Mouse (Mus musculus) lung, adult 2 months (tissue): Measurements from ENCODE around the gene Ngfr. TPM values are rescaled to one million over a fixed set of nuclear protein-coding genes. Genes with fewer than 3 reads are reported as not detected.
"Not testable (repeated sequence)": the region's sequence is repeated elsewhere in the genome, so short reads cannot be mapped to it uniquely, and the experiment has no call there.

Experiments used
- DNase-seq: peaks from one replicate; pipeline ENCODE4 v3.0.0; 2022
- H3K4me1 ChIP-seq: fragments of 200-500 bp; 2 replicates; pipeline ENCODE4 v1.6.1; 2011; ENCODE audit warnings: low read length; ENCODE audit not compliant: control insufficient read depth, insufficient read depth
- H3K4me3 ChIP-seq: fragments of 200-500 bp; replicated peaks from 2 replicates; pipeline ENCODE3; 2011; ENCODE audit warnings: low read depth, mild to moderate bottlenecking, control low read depth, low read length; ENCODE audit errors: extremely low read depth
- CTCF ChIP-seq: fragments of 200-500 bp; IDR thresholded peaks from 2 replicates; pipeline ENCODE4 v1.5.1; 2011; ENCODE audit warnings: mild to moderate bottlenecking, low read length, control low read depth; ENCODE audit not compliant: insufficient read depth
- POLR2A ChIP-seq: fragments of 200-500 bp; IDR thresholded peaks from 2 replicates; pipeline ENCODE4 v1.6.1; 2011; ENCODE audit warnings: low read depth, mild to moderate bottlenecking, control low read depth, low read length, borderline replicate concordance; ENCODE audit errors: extremely low read depth
- WGBS: fragments of 180-500 bp; shearing (Covaris S2); methylation state at CpG from one replicate; pipeline ENCODE4 v1.1.7; 2018; 5-methylcytosine and 5-hydroxymethylcytosine counted together
- polyA plus RNA-seq: library from polyadenylated mRNA; depleted of rRNA; stranded (reverse); fragments of >200 nt; gene quantifications from 2 replicates; pipeline ENCODE4 v1.2.3, GENCODE M21; 2012

Gene Ngfr
- polyA plus RNA-seq, 1 experiment: 1.9 TPM

DNA sequence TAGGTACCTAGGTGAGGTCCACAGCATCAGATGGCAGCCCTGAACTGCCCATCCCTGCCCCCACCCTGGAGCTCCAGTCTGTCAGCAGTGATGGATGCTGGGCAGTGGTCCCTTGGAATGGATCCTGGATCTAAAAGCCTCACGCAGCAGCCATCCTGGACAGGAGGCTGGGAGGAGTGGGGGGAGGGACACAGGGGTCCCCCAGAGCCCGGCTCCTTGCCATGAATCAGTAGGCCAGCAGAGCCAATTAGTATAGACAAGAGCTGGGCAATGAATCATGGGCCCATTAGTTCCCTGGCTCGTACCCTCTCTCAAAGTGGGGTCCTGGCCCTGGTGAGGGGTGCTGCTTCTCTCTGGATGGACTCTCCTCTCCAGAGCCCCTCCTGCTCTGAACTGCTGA is 31.5 kb upstream of the Ngfr start:
- 76% methylated on average over 3 of the region's 3 CpGs for WGBS
- H3K4me1 ChIP-seq: no peaks in the 10 kb centered on the region
- H3K4me3 ChIP-seq: no peak overlapping the region
- DNase-seq: no peak
- TF ChIP-seq POLR2A (no peak), CTCF (no peak)

DNA sequence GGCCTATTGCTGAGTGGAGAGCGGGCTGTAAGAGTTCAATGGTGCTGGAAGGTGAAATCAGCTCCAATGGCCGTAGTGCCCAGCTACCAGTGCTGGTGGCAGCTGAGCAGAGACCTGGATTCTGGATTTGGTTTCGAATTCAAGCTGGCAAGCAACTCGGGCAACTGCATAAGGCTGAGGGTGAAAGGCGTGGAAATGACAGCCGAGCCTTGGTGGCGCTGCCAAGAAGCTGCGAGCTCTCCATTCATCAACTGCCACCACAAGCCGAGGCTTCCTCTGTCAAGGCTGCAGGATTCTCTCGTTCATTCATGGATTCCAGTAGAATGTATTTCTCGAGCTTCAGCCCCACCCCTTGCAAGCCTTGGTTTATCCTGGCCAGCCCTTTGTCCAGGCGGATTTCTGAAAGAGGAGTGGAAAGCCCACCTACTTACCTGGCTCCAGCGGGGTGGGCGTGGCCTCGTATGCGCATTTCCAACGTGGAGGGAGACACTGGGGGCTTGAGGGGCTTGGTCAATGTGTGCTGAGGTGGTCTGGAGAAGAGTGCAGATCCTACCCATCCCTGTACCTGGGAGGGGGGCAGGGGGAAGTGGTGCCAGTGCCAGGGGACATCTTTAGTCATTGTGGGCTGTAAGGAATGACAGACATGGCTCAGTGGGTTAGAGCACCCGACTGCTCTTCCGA is 30.4 kb upstream of the Ngfr start:
- Histone ChIP-seq H3K4me3 (no peak overlapping the region), H3K4me1 (no peaks in the 10 kb centered on the region)
- DNase-seq: no peak
- TF ChIP-seq CTCF (no peak), POLR2A (no peak)
- 37% methylated on average over 19 of the region's 19 CpGs for WGBS

DNA sequence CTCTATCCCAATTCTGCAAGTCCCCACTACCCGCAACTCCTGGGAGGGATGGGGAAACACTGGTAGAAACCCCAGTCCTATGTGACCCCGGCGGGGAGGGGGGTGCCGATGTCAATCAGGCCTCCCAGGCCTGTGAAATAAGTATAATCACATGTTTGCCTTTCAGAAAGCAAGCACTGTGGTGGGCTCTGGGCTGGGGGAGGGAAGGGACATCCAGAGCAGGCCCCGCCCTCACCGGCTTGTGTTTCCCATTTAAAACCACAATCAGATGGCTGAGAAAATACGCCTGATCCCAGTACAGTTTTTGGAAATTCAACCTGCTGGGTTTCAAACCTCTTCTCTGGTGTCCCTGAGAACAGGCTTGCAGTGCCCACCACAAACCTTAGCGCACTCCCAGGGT is 27.2 kb upstream of the Ngfr start:
- no peaks in the 10 kb centered on the region for H3K4me1 ChIP-seq
- TF ChIP-seq CTCF (no peak), POLR2A (no peak)
- no peak overlapping the region for H3K4me3 ChIP-seq
- no peak for DNase-seq
- WGBS: 83% methylated on average over 8 of the region's 8 CpGs

DNA sequence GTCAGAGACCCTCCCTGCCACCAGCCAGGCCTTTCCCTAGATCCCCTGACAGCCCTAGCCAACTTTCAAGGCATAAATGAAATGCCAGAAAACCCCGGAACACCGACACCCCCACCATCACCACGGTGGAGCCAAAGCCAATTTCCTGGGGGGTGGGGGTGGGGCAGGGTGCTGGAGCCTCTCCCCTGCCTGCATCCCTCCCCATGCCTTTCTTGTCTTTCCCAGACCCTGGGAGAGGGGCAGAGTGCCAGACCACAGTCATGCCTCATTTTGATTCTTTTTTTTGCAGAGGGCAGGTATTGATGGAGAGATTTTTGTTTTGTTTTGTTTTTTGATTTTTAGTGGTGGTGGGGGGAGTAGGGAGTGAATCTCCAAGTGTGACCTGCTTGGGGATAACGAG is 23.7 kb upstream of the Ngfr start:
- no peak for TF ChIP-seq CTCF
- TF ChIP-seq POLR2A: no peak
- Histone ChIP-seq H3K4me1 (no peaks in the 10 kb centered on the region), H3K4me3 (no peak overlapping the region)
- DNase-seq: no peak
- WGBS: 42% methylated on average over 4 of the region's 4 CpGs

DNA sequence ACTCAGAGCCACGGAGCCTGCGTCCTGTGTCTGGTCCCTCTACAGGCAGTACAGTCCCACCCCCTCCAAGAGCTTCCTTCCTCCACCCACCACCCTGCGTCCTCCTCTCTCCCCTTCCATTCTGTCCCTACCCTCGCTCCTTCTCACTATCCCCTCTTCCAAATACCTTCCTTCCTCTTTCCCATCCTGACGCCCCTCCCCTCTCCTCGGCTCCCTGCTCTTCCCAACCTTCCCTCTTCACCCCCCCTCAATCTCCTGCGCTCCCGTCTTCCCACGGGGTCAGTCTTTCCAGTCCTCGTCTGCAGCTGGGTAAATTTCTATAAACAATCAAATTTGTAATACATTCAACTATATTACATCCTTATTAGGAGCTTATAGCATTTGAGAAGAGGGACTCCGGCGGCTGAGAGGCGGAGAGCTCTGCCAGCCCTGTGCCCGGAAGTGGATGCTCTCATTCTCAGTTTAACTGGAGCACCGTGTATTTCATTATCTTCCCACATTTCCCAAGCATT is 22.9 kb upstream of the Ngfr start:
- TF ChIP-seq POLR2A: no peak
- no peak for TF ChIP-seq CTCF
- H3K4me3 ChIP-seq: no peak overlapping the region
- WGBS: 16% methylated on average over 15 of the region's 15 CpGs
- H3K4me1 ChIP-seq: no peaks in the 10 kb centered on the region
- no peak for DNase-seq

DNA sequence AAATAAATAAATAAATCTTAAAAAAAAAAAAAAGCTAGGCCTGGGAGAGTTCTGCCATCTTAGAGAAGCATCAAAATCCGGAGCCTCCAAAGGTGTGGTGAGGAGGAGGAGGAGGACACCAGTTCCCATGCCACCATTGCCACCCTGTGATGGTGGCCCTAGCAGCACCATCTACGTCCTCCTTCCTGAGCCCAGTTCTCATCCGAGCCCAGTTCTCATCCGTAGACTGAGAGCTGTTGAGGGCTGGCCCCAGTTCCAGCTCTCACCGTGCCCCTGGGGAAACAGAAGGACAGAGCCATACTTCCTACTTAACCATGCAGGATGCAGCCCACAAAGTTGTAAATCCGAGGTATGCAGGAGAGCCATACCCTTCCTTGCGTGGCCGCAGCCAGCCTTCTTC is 22.4 kb upstream of the Ngfr start:
- Histone ChIP-seq H3K4me3 (no peak overlapping the region), H3K4me1 (no peaks in the 10 kb centered on the region)
- TF ChIP-seq POLR2A (no peak), CTCF (no peak)
- no peak for DNase-seq
- 41% methylated on average over 8 of the region's 8 CpGs for WGBS

DNA sequence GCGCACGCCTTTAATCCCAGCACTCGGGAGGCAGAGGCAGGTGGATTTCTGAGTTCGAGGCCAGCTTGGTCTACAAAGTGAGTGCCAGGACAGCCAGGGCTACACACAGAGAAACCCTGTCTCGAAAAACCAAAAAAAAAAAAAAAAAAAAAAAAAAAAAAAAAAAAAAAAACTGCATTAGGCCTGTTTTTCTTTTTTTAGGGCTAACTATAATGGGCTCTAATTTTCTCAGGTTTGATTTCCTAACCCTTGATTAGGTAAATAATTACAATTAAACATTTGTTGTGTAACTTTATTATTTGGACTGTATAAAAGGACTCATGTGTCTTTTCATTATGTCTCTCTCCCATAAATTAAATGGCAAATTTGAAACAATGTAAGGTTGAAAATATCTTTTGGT is 19.8 kb upstream of the Ngfr start:
- WGBS: 95% methylated on average over 4 of the region's 5 CpGs
- not testable (repeated sequence) for H3K4me3 ChIP-seq, H3K4me1 ChIP-seq, DNase-seq

DNA sequence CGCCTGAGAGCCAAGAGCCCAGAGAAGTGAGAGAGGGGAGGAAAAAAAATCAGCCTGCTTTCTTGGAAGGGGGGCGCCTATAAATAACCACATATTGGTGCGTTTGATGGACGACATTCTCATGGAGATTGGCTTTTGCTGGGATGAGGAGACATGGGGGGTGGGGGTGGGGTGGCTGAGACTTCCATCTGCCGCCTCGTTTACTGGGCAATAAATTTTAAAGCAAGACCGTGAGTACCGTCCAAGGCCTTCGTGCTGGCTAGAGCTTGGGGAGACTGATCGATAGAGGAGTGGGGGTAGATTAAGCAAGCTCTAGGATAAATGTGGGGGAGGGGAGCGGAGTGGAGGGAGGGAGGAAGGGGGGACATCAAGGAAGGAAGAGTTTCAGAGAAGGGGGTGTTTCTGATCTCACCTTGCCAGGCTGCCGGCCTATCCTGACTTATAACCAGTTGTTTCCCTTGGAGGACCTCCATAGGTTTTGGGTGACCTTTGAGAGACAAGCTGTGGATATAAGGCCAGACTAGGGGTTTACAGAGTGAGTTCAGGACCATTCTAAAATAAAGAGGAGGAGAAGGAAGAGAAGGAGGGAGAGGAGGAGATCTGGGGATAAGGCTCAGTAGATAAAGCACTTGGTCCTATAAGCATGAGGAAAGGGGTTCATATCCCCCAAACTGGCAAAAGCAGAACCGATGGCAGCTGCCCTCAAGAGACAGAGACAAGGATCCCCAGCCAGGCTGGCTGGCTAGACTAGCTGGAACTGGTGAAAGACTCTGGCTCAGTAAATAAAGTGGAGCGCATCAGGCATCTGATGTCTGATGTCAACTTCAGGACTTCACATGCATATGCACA is 10.9 kb upstream of the Ngfr start:
- Histone ChIP-seq H3K4me3 (no peak overlapping the region), H3K4me1 (no peaks in the 10 kb centered on the region)
- DNase-seq: no peak
- TF ChIP-seq POLR2A: no peak
- WGBS: 55% methylated on average over 14 of the region's 14 CpGs

DNA sequence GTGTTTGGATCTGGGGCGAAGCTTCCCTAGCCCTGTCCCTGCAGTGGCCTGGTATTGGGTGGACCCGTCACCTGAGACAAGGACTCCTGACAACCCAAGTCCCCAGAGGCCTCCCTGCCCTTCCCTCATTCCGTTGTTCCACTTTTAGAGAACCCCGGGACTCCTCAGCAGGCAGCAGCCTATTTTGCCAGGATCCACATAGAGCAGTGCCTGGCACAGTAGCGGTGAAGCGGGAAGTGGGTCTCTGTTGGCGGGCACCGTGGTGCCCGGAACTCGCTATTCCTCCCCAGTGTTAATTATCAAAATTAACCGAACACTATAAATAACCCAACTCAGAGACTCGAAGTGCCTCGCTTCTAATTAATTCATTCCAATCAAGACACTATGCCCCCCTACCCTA is 10.2 kb upstream of the Ngfr start:
- DNase-seq: no peak
- TF ChIP-seq POLR2A: no peak
- TF ChIP-seq CTCF: no peak
- WGBS: 52% methylated on average over 13 of the region's 13 CpGs
- H3K4me3 ChIP-seq: no peak overlapping the region
- no peaks in the 10 kb centered on the region for H3K4me1 ChIP-seq

DNA sequence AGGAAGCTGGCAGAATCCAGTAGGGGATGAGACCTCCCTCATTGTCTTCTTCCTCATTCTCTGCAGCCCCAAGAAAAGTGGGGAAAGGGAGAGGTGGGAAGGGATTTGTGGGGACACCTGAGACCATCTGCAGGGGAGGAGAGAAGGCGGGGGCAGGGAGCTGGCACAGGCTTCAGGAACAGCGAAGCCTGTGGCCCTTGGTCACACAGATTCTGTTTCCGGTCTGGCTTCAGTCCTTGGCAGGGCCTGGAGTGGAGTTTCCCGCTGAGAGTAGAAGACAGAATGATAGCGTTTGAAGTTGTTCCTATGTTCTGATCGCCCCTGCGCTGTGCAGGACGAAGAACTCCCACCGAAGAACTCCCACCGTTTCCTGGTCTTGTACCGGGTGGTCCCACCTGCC is 9.2 kb upstream of the Ngfr start:
- TF ChIP-seq POLR2A (no peak), CTCF (no peak)
- DNase-seq: no peak
- no peaks in the 10 kb centered on the region for H3K4me1 ChIP-seq
- WGBS: 36% methylated on average over 11 of the region's 11 CpGs
- H3K4me3 ChIP-seq: no peak overlapping the region
